ENCODE assay signal across 17 mouse cellular contexts in genomic region chr1:163280842-163281122, GRCm38 (mm10). TPM values are rescaled to one million over a fixed set of nuclear protein-coding genes. Genes with fewer than 3 reads are reported as not detected.
DNase-seq lines count a peak whose midpoint lies in the region; ATAC-seq and TF ChIP-seq lines count a peak whose summit lies in the region.
"Had no signal": no experiment of that assay in that cellular context is flagged by ENCODE, and none has a peak within 500 bp of the region (broad histone marks: within the 10 kb centered on the region; RNA-seq: fewer than 3 reads in every experiment).

No protein-coding gene starts in this region.

- 16% methylated on average over 2 of the region's 2 CpGs for WGBS in forebrain, embryonic 13.5 days
- WGBS in forebrain, embryonic 10.5 days = 44% methylated on average over 2 of the region's 2 CpGs
- WGBS in forebrain, postnatal 0 days = 21% methylated on average over 2 of the region's 2 CpGs
- 40% methylated on average over 2 of the region's 2 CpGs for WGBS in midbrain, embryonic 16.5 days

- no peak overlapping the region for H3K4me3 ChIP-seq in forebrain, embryonic 13.5 days
- no peak overlapping the region for H3K4me3 ChIP-seq in forebrain, embryonic 10.5 days
- no peak overlapping the region for H3K4me3 ChIP-seq in left cerebral cortex, adult 2 months
- H3K4me3 ChIP-seq in forebrain, postnatal 0 days (ENCODE audit: low read depth, low read length) = no peak overlapping the region
- H3K4me3 ChIP-seq in midbrain, embryonic 16.5 days (ENCODE audit: low read depth, low read length) = no peak overlapping the region
- H3K4me3 ChIP-seq: embryonic facial prominence, embryonic 13.5 days had no signal

- intact Hi-C loops in left cerebral cortex, adult 2 months (cut with DNase I) = no loop called here
- intact Hi-C loops in left cerebral cortex, postnatal 14 days (cut with DNase I) = no loop called here

- DNase-seq in forebrain, embryonic 10.5 days (ENCODE audit: extremely low spot score, low spot score) = no peak
- no peak for DNase-seq in left cerebral cortex, adult 2 months (ENCODE audit: extremely low spot score in 1 of 2, low spot score in 2 of 2)
- DNase-seq in left cerebral cortex, postnatal 14 days (ENCODE audit: low spot score in 2 of 2) = no peak
- no peak for DNase-seq in forebrain, postnatal 0 days
- no peak for DNase-seq in kidney, adult 8-10 months
- no peak for DNase-seq in layer of hippocampus, adult 8-10 months (ENCODE audit: low spot score in 2 of 2)
- DNase-seq: cerebellum, adult 9-11 months; kidney, postnatal 25 days; lung, adult 18-20 months; right cerebral cortex, postnatal 14 days; thymus, postnatal 25 days had no signal

- H3K4me2 ChIP-seq in forebrain, embryonic 13.5 days = no peak overlapping the region
- H3K4me2 ChIP-seq in forebrain, postnatal 0 days (ENCODE audit: low read depth) = no peak overlapping the region
- H3K4me2 ChIP-seq in midbrain, embryonic 16.5 days (ENCODE audit: low read length) = no peak overlapping the region
- H3K4me2 ChIP-seq: embryonic facial prominence, embryonic 13.5 days had no signal

- no peaks in the 10 kb centered on the region for H3K27me3 ChIP-seq in forebrain, embryonic 13.5 days
- H3K27me3 ChIP-seq in forebrain, embryonic 10.5 days (ENCODE audit: poor library complexity, severe bottlenecking) = no peaks in the 10 kb centered on the region
- no peaks in the 10 kb centered on the region for H3K27me3 ChIP-seq in forebrain, postnatal 0 days (ENCODE audit: insufficient read depth, low read length)
- no peaks in the 10 kb centered on the region for H3K27me3 ChIP-seq in midbrain, embryonic 16.5 days (ENCODE audit: control insufficient read depth, insufficient read depth, low read depth, low read length)
- H3K27me3 ChIP-seq: embryonic facial prominence, embryonic 13.5 days had no signal

- no peaks in the 10 kb centered on the region for H3K9me3 ChIP-seq in forebrain, embryonic 13.5 days (replicated peaks)
- H3K9me3 ChIP-seq in forebrain, embryonic 10.5 days = no peaks in the 10 kb centered on the region
- no peaks in the 10 kb centered on the region for H3K9me3 ChIP-seq in forebrain, postnatal 0 days (ENCODE audit: low read length)
- H3K9me3 ChIP-seq in midbrain, embryonic 16.5 days (replicated peaks; ENCODE audit: control insufficient read depth, low read length, poor library complexity, severe bottlenecking) = no peaks in the 10 kb centered on the region
- H3K9me3 ChIP-seq: embryonic facial prominence, embryonic 13.5 days had no signal

- peak overlapping the region; percentile 58; the same call in 1 of the 2 replicates for H3K27ac ChIP-seq in forebrain, embryonic 13.5 days
- H3K27ac ChIP-seq in forebrain, embryonic 10.5 days = no peak overlapping the region; the same call in 1 of the 2 replicates
- peak overlapping the region; percentile 51; the same call in 1 of the 2 replicates for H3K27ac ChIP-seq in left cerebral cortex, adult 2 months
- no peak overlapping the region for H3K27ac ChIP-seq in forebrain, postnatal 0 days (ENCODE audit: low read depth, low read length)
- H3K27ac ChIP-seq in midbrain, embryonic 16.5 days (ENCODE audit: low read length) = no peak overlapping the region
- H3K27ac ChIP-seq: embryonic facial prominence, embryonic 13.5 days had no signal

- H3K36me3 ChIP-seq in forebrain, embryonic 13.5 days (ENCODE audit: poor library complexity, severe bottlenecking) = no peaks in the 10 kb centered on the region
- no peaks in the 10 kb centered on the region for H3K36me3 ChIP-seq in forebrain, embryonic 10.5 days (replicated peaks)
- no peaks in the 10 kb centered on the region for H3K36me3 ChIP-seq in forebrain, postnatal 0 days (ENCODE audit: insufficient read depth)
- H3K36me3 ChIP-seq in midbrain, embryonic 16.5 days (ENCODE audit: control insufficient read depth, insufficient read depth, low read length) = no peaks in the 10 kb centered on the region

- peak; percentile 87 for ATAC-seq in forebrain, embryonic 13.5 days
- ATAC-seq in forebrain, postnatal 0 days = peak; percentile 62
- peak; percentile 54; the same call in 1 of the 2 replicates for ATAC-seq in midbrain, embryonic 16.5 days
- ATAC-seq: inflammation-experienced regulatory T-cells, adult 6 months had no signal

- H3K9ac ChIP-seq in forebrain, embryonic 13.5 days = no peak overlapping the region
- no peak overlapping the region for H3K9ac ChIP-seq in forebrain, postnatal 0 days
- no peak overlapping the region for H3K9ac ChIP-seq in midbrain, embryonic 16.5 days (ENCODE audit: low read depth, low read length)
- H3K9ac ChIP-seq: embryonic facial prominence, embryonic 13.5 days had no signal

- H3K4me1 ChIP-seq in forebrain, embryonic 13.5 days = peaks cover 28% of the 10 kb centered on the region
- H3K4me1 ChIP-seq in forebrain, embryonic 10.5 days = peaks cover 36% of the 10 kb centered on the region
- H3K4me1 ChIP-seq in forebrain, postnatal 0 days (ENCODE audit: insufficient read depth) = peaks cover 7% of the 10 kb centered on the region; the same call in 1 of the 2 replicates
- H3K4me1 ChIP-seq in midbrain, embryonic 16.5 days (ENCODE audit: control insufficient read depth, insufficient read depth, low read length) = peaks cover 7% of the 10 kb centered on the region

- TF ChIP-seq CTCF in left cerebral cortex, adult 2 months (IDR thresholded peaks at IDR 0.05) = no peak
- no peak for TF ChIP-seq CTCF in forebrain, postnatal 0 days (IDR thresholded peaks at IDR 0.05; ENCODE audit: low read depth)

RNA-seq across cellular contexts. Expression of gene Prrx1, which starts 32.7 kb away (rescaled TPM):
- 8.6 and 9.1 TPM in 2 replicates for polyA plus RNA-seq in forebrain, embryonic 13.5 days (2015; fragmentation: Nextera tagmentation; extraction: Ambion mirVana)
- polyA plus RNA-seq in forebrain, embryonic 10.5 days (2016; fragmentation: Nextera tagmentation; extraction: Ambion mirVana) = 32.2 and 35.9 TPM in 2 replicates
- 1 to 10 TPM; 4.4 to 6.1 TPM for total RNA-seq in left cerebral cortex, adult 2 months (2021)
- total RNA-seq in left cerebral cortex, postnatal 14 days (2021) = 1 to 10 TPM; 5.8 to 6.5 TPM
- total RNA-seq in forebrain, postnatal 0 days (2014; rRNA removed) = 4.3 and 7.3 TPM in 2 replicates
- polyA plus RNA-seq in forebrain, postnatal 0 days (2015; fragmentation: Nextera tagmentation; extraction: Ambion mirVana) = 3.3 and 4.0 TPM in 2 replicates
- polyA plus RNA-seq in midbrain, embryonic 16.5 days (2015; fragmentation: Nextera tagmentation; extraction: Ambion mirVana) = 2.8 and 3.4 TPM in 2 replicates
- 1 to 10 TPM; 5.3 to 6.9 (median 5.7) TPM for total RNA-seq in layer of hippocampus, adult 8-10 months (2022)
- total RNA-seq: megakaryocyte-erythroid progenitor cell, adult 5-6 weeks; MEL had no signal
- polyA plus RNA-seq: inflammation-experienced regulatory T-cells, adult 6 months had no signal

Comparison
In these comparisons a context has a peak if more than half of its experiments do, and no peak if none do; other contexts are left out.
1. H3K27ac ChIP-seq: peak in forebrain, embryonic 13.5 days (single experiment) and left cerebral cortex, adult 2 months (single experiment); none in forebrain, embryonic 10.5 days (single experiment), forebrain, postnatal 0 days (single experiment) and midbrain, embryonic 16.5 days (single experiment).
2. Peak in every context shown above with its lines, with median percentiles within 50 percentile points of each other: ATAC-seq.